Mouse (Mus musculus): ENCODE data around the gene Farp1. TPM values are rescaled to one million over a fixed set of nuclear protein-coding genes. Genes with fewer than 3 reads are reported as not detected.

Gene Farp1
- total RNA-seq, 2 experiments from 2014 or later: 5.3 to 6.1 TPM

Other genes starting within 250 kb of the Farp1 start
- gene Ipo5, start 124.0 kb upstream of the Farp1 start, total RNA-seq (2021): 100 to 1,000 TPM; 115 to 124 TPM

All from gastrocnemius, adult 18-20 months (tissue).